Mouse (Mus musculus): ENCODE data around the gene Nsg2.

The Nsg2 gene

GRCm38 (mm10) chr11:32083462-32083861, 83.2 kb downstream of the Nsg2 start:
- no peak for DNase-seq (ENCODE audit: low spot score)

GRCm38 (mm10) chr11:32086525-32086924, 86.3 kb downstream of the Nsg2 start:
- DNase-seq (ENCODE audit: low spot score), result no peak

GRCm38 (mm10) chr11:32087376-32087775, 87.1 kb downstream of the Nsg2 start:
- no peak for DNase-seq (ENCODE audit: low spot score)

GRCm38 (mm10) chr11:32087779-32088442, 87.6 kb downstream of the Nsg2 start:
- DNase-seq (ENCODE audit: low spot score), result no peak

GRCm38 (mm10) chr11:32095793-32096192, 95.5 kb downstream of the Nsg2 start:
- peak; percentile 43 for DNase-seq (ENCODE audit: low spot score)

- no peak for DNase-seq (ENCODE audit: low spot score)
These were observed 96.1 kb downstream of the Nsg2 start for GRCm38 (mm10) chr11:32096346-32096745.

GRCm38 (mm10) chr11:32101059-32101632, 100.9 kb downstream of the Nsg2 start:
- no peak for DNase-seq (ENCODE audit: low spot score)

GRCm38 (mm10) chr11:32102976-32103375, 102.7 kb downstream of the Nsg2 start:
- no peak for DNase-seq (ENCODE audit: low spot score)

- peak; percentile 23 for DNase-seq (ENCODE audit: low spot score)
These were observed 104.3 kb downstream of the Nsg2 start for GRCm38 (mm10) chr11:32104406-32105116.

- DNase-seq (ENCODE audit: low spot score), result no peak
These were observed 105.7 kb downstream of the Nsg2 start for GRCm38 (mm10) chr11:32105750-32106646.

GRCm38 (mm10) chr11:32106647-32106985, 106.4 kb downstream of the Nsg2 start:
- DNase-seq (ENCODE audit: low spot score), result no peak

- DNase-seq (ENCODE audit: low spot score), result no peak
These were observed 108.2 kb downstream of the Nsg2 start for GRCm38 (mm10) chr11:32108441-32108840.
